Mouse (Mus musculus) layer of hippocampus, postnatal 36 days (tissue): ENCODE results near the gene Olfr963. TPM values are rescaled to one million over a fixed set of nuclear protein-coding genes. Genes with fewer than 3 reads are reported as not detected.
"Not testable (repeated sequence)": the region's sequence is repeated elsewhere in the genome, so short reads cannot be mapped to it uniquely, and the experiment has no call there.

Source experiments
- DNase-seq, 2 experiments: peaks; one replicate each; pipeline ENCODE4 v3.0.0; 2022
- total RNA-seq, 2 experiments: library from RNA; stranded (reverse); gene quantifications; 2 replicates each; pipeline ENCODE4 v1.2.3; 2021

The Olfr963 gene
- total RNA-seq: not detected

GRCm38 (mm10) chr9:39666905-39667304, at the start of gene Olfr963:
Gene Olfr963 (plus strand): TSS chr9:39667205.
- DNase-seq: no peak

GRCm38 (mm10) chr9:39621073-39621472, 45.9 kb upstream of the Olfr963 start, which contains the start of gene Olfr960:
Gene Olfr960 (plus strand): TSS chr9:39621373.
- DNase-seq: no peak

GRCm38 (mm10) chr9:39623783-39624182, 43.2 kb upstream of the Olfr963 start:
- no peak for DNase-seq

GRCm38 (mm10) chr9:39624711-39625110, 42.3 kb upstream of the Olfr963 start:
- DNase-seq: no peak

GRCm38 (mm10) chr9:39629069-39629468, 37.9 kb upstream of the Olfr963 start:
- no peak for DNase-seq

GRCm38 (mm10) chr9:39633913-39634594, 33.0 kb upstream of the Olfr963 start:
- DNase-seq: peak; percentile 21 to 55

- no peak for DNase-seq
Measured at GRCm38 (mm10) chr9:39644785-39645184, 22.2 kb upstream of the Olfr963 start, which contains the start of gene Olfr961. Gene Olfr961 (plus strand): TSS chr9:39645085.

- no peak for DNase-seq
Measured at GRCm38 (mm10) chr9:39647382-39647781, 19.6 kb upstream of the Olfr963 start.

- DNase-seq: no peak
Measured at GRCm38 (mm10) chr9:39654756-39655396, 12.1 kb upstream of the Olfr963 start.

- DNase-seq: no peak
Measured at GRCm38 (mm10) chr9:39669723-39670122, 2.7 kb downstream of the Olfr963 start.

- no peak for DNase-seq
Measured at GRCm38 (mm10) chr9:39674820-39675219, 7.8 kb downstream of the Olfr963 start.

- no peak for DNase-seq
Measured at GRCm38 (mm10) chr9:39678557-39678956, 11.6 kb downstream of the Olfr963 start.

- no peak for DNase-seq
Measured at GRCm38 (mm10) chr9:39679280-39679679, 12.3 kb downstream of the Olfr963 start.

GRCm38 (mm10) chr9:39701123-39701522, 34.1 kb downstream of the Olfr963 start:
- not testable (repeated sequence) for DNase-seq

- no peak for DNase-seq
Measured at GRCm38 (mm10) chr9:39707017-39707416, 40.0 kb downstream of the Olfr963 start, which contains the start of gene Olfr149. Gene Olfr149 (minus strand): TSS chr9:39707117.

GRCm38 (mm10) chr9:39708958-39709357, 42.0 kb downstream of the Olfr963 start:
- no peak for DNase-seq

- DNase-seq: no peak
Measured at GRCm38 (mm10) chr9:39711053-39711452, 44.0 kb downstream of the Olfr963 start, which contains the start of gene Olfr965. Gene Olfr965 (plus strand): TSS chr9:39711353.

Other genes with a start within 250 kb of the Olfr963 start
- gene Olfr952, start 240.1 kb upstream of the Olfr963 start, total RNA-seq: not detected
- gene Olfr954, start 210.5 kb upstream of the Olfr963 start, total RNA-seq: not detected
- not detected for gene Olfr955, start 195.3 kb upstream of the Olfr963 start, total RNA-seq
- gene Olfr44, start 173.2 kb upstream of the Olfr963 start, total RNA-seq: not detected
- not detected for gene Olfr957, start 151.4 kb upstream of the Olfr963 start, total RNA-seq
- not detected for gene Olfr958, start 113.2 kb upstream of the Olfr963 start, total RNA-seq
- gene Olfr959, start 91.6 kb upstream of the Olfr963 start, total RNA-seq: not detected
- 1 to 10 TPM; 4.1 to 4.2 TPM for gene AW551984, start 62.8 kb upstream of the Olfr963 start, total RNA-seq
- not detected for gene Olfr148, start 56.5 kb upstream of the Olfr963 start, total RNA-seq
- not detected for gene Olfr960, start 45.8 kb upstream of the Olfr963 start, total RNA-seq
- not detected for gene Olfr961, start 22.1 kb upstream of the Olfr963 start, total RNA-seq
- not detected for gene Olfr149, start 39.9 kb downstream of the Olfr963 start, total RNA-seq
- not detected for gene Olfr965, start 44.1 kb downstream of the Olfr963 start, total RNA-seq
- not detected for gene Olfr150, start 63.8 kb downstream of the Olfr963 start, total RNA-seq
- not detected for gene Olfr967, start 79.0 kb downstream of the Olfr963 start, total RNA-seq
- gene Olfr968, start 116.0 kb downstream of the Olfr963 start, total RNA-seq: not detected
- gene Olfr969, start 123.7 kb downstream of the Olfr963 start, total RNA-seq: not detected
- gene Olfr970, start 141.7 kb downstream of the Olfr963 start, total RNA-seq: not detected
- gene Olfr971, start 169.7 kb downstream of the Olfr963 start, total RNA-seq: not detected
- not detected for gene Olfr972, start 199.2 kb downstream of the Olfr963 start, total RNA-seq
- not detected for gene Olfr229, start 240.1 kb downstream of the Olfr963 start, total RNA-seq